Mouse (Mus musculus) E14TG2a.4 (cell line): ENCODE data around the gene Apoh.

Experiments
- CTCF ChIP-seq: conservative IDR thresholded peaks from 2 replicates; pipeline ENCODE4 v1.5.1; 2014; ENCODE audit warnings: low read length
- NANOG ChIP-seq: IDR thresholded peaks from 2 replicates; pipeline ENCODE4 v1.6.1; 2014; ENCODE audit warnings: borderline replicate concordance, low read length, mixed read lengths

- TF ChIP-seq CTCF = no peak
- no peak for TF ChIP-seq NANOG
Observed at GRCm38 (mm10) chr11:108423221-108423620, 80.1 kb downstream of the Apoh start.
